Mouse (Mus musculus): ENCODE data around the gene Olfr1204. TPM values are rescaled to one million over a fixed set of nuclear protein-coding genes. Genes with fewer than 3 reads are reported as not detected.

Gene Olfr1204
- polyA plus RNA-seq (2012; ENCODE audit: low replicate concordance): not detected in 2 replicates

GRCm38 (mm10) chr2:88848992-88849391 lies at the start of gene Olfr1204:
TSS of gene Olfr1204 (plus strand) at chr2:88849292.

GRCm38 (mm10) chr2:88814196-88814595 lies 34.9 kb upstream of the Olfr1204 start, which contains the start of gene Olfr1202:
TSS of gene Olfr1202 (plus strand) at chr2:88814496.

GRCm38 (mm10) chr2:88829437-88829836 lies 19.7 kb upstream of the Olfr1204 start, which contains the start of gene Olfr1205:
TSS of gene Olfr1205 (plus strand) at chr2:88829737.

GRCm38 (mm10) chr2:88862931-88863330 lies 13.8 kb downstream of the Olfr1204 start, which contains the start of gene Olfr1206:
TSS of gene Olfr1206 (plus strand) at chr2:88863231.

GRCm38 (mm10) chr2:88902211-88902610 lies 53.1 kb downstream of the Olfr1204 start, which contains the start of gene Olfr1208:
TSS of gene Olfr1208 (minus strand) at chr2:88902311.

Other genes starting within 250 kb of the Olfr1204 start
- not detected in 2 replicates for gene Olfr1191-ps1, start 208.8 kb upstream of the Olfr1204 start, polyA plus RNA-seq (2012; ENCODE audit: low replicate concordance)
- gene Olfr1192-ps1, start 200.8 kb upstream of the Olfr1204 start, polyA plus RNA-seq (2012; ENCODE audit: low replicate concordance): not detected in 2 replicates
- not detected in 2 replicates for gene Olfr1193, start 173.7 kb upstream of the Olfr1204 start, polyA plus RNA-seq (2012; ENCODE audit: low replicate concordance)
- not detected in 2 replicates for gene Olfr1195, start 160.1 kb upstream of the Olfr1204 start, polyA plus RNA-seq (2012; ENCODE audit: low replicate concordance)
- gene Olfr1196, start 144.7 kb upstream of the Olfr1204 start, polyA plus RNA-seq (2012; ENCODE audit: low replicate concordance): not detected in 2 replicates
- gene Olfr1197, start 116.9 kb upstream of the Olfr1204 start, polyA plus RNA-seq (2012; ENCODE audit: low replicate concordance): not detected in 2 replicates
- not detected in 2 replicates for gene Olfr1198, start 97.9 kb upstream of the Olfr1204 start, polyA plus RNA-seq (2012; ENCODE audit: low replicate concordance)
- not detected in 2 replicates for gene Olfr1199, start 88.8 kb upstream of the Olfr1204 start, polyA plus RNA-seq (2012; ENCODE audit: low replicate concordance)
- gene Olfr1200, start 78.8 kb upstream of the Olfr1204 start, polyA plus RNA-seq (2012; ENCODE audit: low replicate concordance): not detected in 2 replicates
- not detected in 2 replicates for gene Olfr1201, start 56.3 kb upstream of the Olfr1204 start, polyA plus RNA-seq (2012; ENCODE audit: low replicate concordance)
- gene Olfr1202, start 34.8 kb upstream of the Olfr1204 start, polyA plus RNA-seq (2012; ENCODE audit: low replicate concordance): not detected in 2 replicates
- gene Olfr1205, start 19.6 kb upstream of the Olfr1204 start, polyA plus RNA-seq (2012; ENCODE audit: low replicate concordance): not detected in 2 replicates
- gene Olfr1206, start 13.9 kb downstream of the Olfr1204 start, polyA plus RNA-seq (2012; ENCODE audit: low replicate concordance): not detected in 2 replicates
- not detected in 2 replicates for gene Olfr1208, start 53.0 kb downstream of the Olfr1204 start, polyA plus RNA-seq (2012; ENCODE audit: low replicate concordance)
- gene Olfr1209, start 65.9 kb downstream of the Olfr1204 start, polyA plus RNA-seq (2012; ENCODE audit: low replicate concordance): not detected in 2 replicates
- gene Olfr1211, start 88.8 kb downstream of the Olfr1204 start, polyA plus RNA-seq (2012; ENCODE audit: low replicate concordance): 0.03 TPM in 1 of 2 replicates, not detected in the other
- not detected in 2 replicates for gene Olfr1212, start 104.7 kb downstream of the Olfr1204 start, polyA plus RNA-seq (2012; ENCODE audit: low replicate concordance)
- gene Gm13762, start 131.0 kb downstream of the Olfr1204 start, polyA plus RNA-seq (2012; ENCODE audit: low replicate concordance): not detected in 2 replicates
- gene Olfr1214, start 143.4 kb downstream of the Olfr1204 start, polyA plus RNA-seq (2012; ENCODE audit: low replicate concordance): not detected in 2 replicates
- gene Olfr1215, start 157.7 kb downstream of the Olfr1204 start, polyA plus RNA-seq (2012; ENCODE audit: low replicate concordance): not detected in 2 replicates
- gene Olfr1216, start 169.0 kb downstream of the Olfr1204 start, polyA plus RNA-seq (2012; ENCODE audit: low replicate concordance): not detected in 2 replicates
- gene Olfr1217, start 182.8 kb downstream of the Olfr1204 start, polyA plus RNA-seq (2012; ENCODE audit: low replicate concordance): not detected in 2 replicates
- not detected in 2 replicates for gene Olfr1218, start 211.9 kb downstream of the Olfr1204 start, polyA plus RNA-seq (2012; ENCODE audit: low replicate concordance)
- not detected in 2 replicates for gene Olfr1219, start 234.2 kb downstream of the Olfr1204 start, polyA plus RNA-seq (2012; ENCODE audit: low replicate concordance)

Data from hematopoietic multipotent progenitor cell, adult 10-12 weeks (in vitro differentiated cells).